Mouse (Mus musculus) Patski (cell line): ENCODE data around the gene Rbm5. TPM values are rescaled to one million over a fixed set of nuclear protein-coding genes. Genes with fewer than 3 reads are reported as not detected.
A peak's percentile ranks its signal among the peaks of the same experiment; 100 is the strongest.

Source experiments
- ATAC-seq: fragments of 100-300 bp; one replicate; pipeline ENCODE4 v1.8.0; 2021
- CTCF ChIA-PET: fragments of 350-600 bp; sonication (Branson Sonifier 250); formaldehyde crosslinking; loops from one replicate; lab custom pipeline; 2022; ENCODE audit warnings: inconsistent platforms; lab: Charles Lee
- POLR2A ChIA-PET: fragments of 350-600 bp; sonication (Branson Sonifier 250); formaldehyde crosslinking; loops from one replicate; lab custom pipeline; 2022; ENCODE audit warnings: antibody characterized with exemption, inconsistent platforms; lab: Charles Lee
- DNase-seq: peaks from one replicate; pipeline ENCODE4 v3.0.0-alpha.2; 2011; ENCODE audit warnings: low read depth, low spot score
- H3K27me3 ChIP-seq: fragments of 371-371 bp; one replicate; pipeline ENCODE4 v1.5.1; 2021
- CTCF ChIP-seq: fragments of 100-300 bp; IDR thresholded peaks from one replicate; pipeline ENCODE4 v1.5.1; 2021
- in situ Hi-C: fragments of 300-500 bp; cut with MboI; formaldehyde crosslinking; loops from 3 replicates; pipeline ENCODE4 v1.11.1; 2018; ENCODE audit warnings: low pct_unique_long_range_greater_than_20kb, mixed read lengths
- polyA plus RNA-seq: library from polyadenylated mRNA; unstranded; gene quantifications from one replicate; pipeline ENCODE4 v1.2.3, GENCODE M21; 2021

Gene Rbm5
- 113 TPM for polyA plus RNA-seq

- in situ Hi-C loops, result no loop called here
- TF ChIP-seq CTCF, result no peak
- DNase-seq, result peak; percentile 60
- ChIA-PET CTCF (interaction anchor here (1.6 to 2.1 kb wide), 2 partner anchors 21 to 33 kb away, joined by 5 to 7 read pairs; no protein-coding TSS in a partner anchor), POLR2A (interaction anchor here (0.6 kb wide), 1 partner anchor 30 kb away, joined by 3 read pairs; no protein-coding TSS in a partner anchor)
- no peaks in the 10 kb centered on the region for H3K27me3 ChIP-seq
- peak; percentile 84 for ATAC-seq
These were observed at the start of gene Rbm5 for GRCm38 (mm10) chr9:107770374-107771290. Gene Rbm5, minus strand, starts transcription at chr9:107770996.

- H3K27me3 ChIP-seq, result no peaks in the 10 kb centered on the region
- no peak for ATAC-seq
- DNase-seq, result no peak
- peak; percentile 27 for TF ChIP-seq CTCF
- in situ Hi-C loops, result no loop called here
- ChIA-PET POLR2A (interaction anchor here (0.6 kb wide), 1 partner anchor 1826 kb away, joined by 3 read pairs; no protein-coding TSS in a partner anchor), CTCF (interaction anchor here (1.4 to 1.6 kb wide), 3 partner anchors 10 to 19 kb away, joined by 3 to 10 read pairs (median 4); no protein-coding TSS in a partner anchor)
These were observed 41.3 kb upstream of the Rbm5 start for GRCm38 (mm10) chr9:107812132-107812531.

GRCm38 (mm10) chr9:107810985-107811384 lies 40.2 kb upstream of the Rbm5 start:
- ATAC-seq, result no peak
- no peak for DNase-seq
- TF ChIP-seq CTCF, result no peak
- ChIA-PET CTCF (no interaction called here), POLR2A (no interaction called here)
- in situ Hi-C loops, result no loop called here
- no peaks in the 10 kb centered on the region for H3K27me3 ChIP-seq

GRCm38 (mm10) chr9:107791714-107792113 lies 20.9 kb upstream of the Rbm5 start:
- H3K27me3 ChIP-seq, result no peaks in the 10 kb centered on the region
- ChIA-PET CTCF (no interaction called here), POLR2A (interaction anchor here (0.5 kb wide), 1 partner anchor 36 kb away, joined by 4 read pairs; no protein-coding TSS in a partner anchor)
- DNase-seq (no peak), ATAC-seq (no peak)
- in situ Hi-C loops, result no loop called here
- no peak for TF ChIP-seq CTCF

- ChIA-PET CTCF (no interaction called here), POLR2A (interaction anchor here (0.6 to 0.8 kb wide), 2 partner anchors 31 to 58 kb away, joined by 3 to 7 read pairs; no protein-coding TSS in a partner anchor)
- ATAC-seq (no peak), DNase-seq (no peak)
- H3K27me3 ChIP-seq, result no peaks in the 10 kb centered on the region
- no peak for TF ChIP-seq CTCF
- in situ Hi-C loops, result no loop called here
These were observed 11.9 kb upstream of the Rbm5 start for GRCm38 (mm10) chr9:107782536-107783203.

GRCm38 (mm10) chr9:107776809-107777208 lies 6.0 kb upstream of the Rbm5 start:
- no peak for DNase-seq
- in situ Hi-C loops, result no loop called here
- H3K27me3 ChIP-seq, result no peaks in the 10 kb centered on the region
- POLR2A ChIA-PET, result interaction anchor here (0.7 kb wide), 2 partner anchors 177 to 702 kb away, joined by 3 read pairs; no protein-coding TSS in a partner anchor
- ATAC-seq, result no peak
- no peak for TF ChIP-seq CTCF
- CTCF ChIA-PET, result interaction anchor here (1.7 kb wide), 1 partner anchor 16 kb away, joined by 5 read pairs; no protein-coding TSS in a partner anchor

- POLR2A ChIA-PET, result interaction anchor here (0.6 kb wide), 1 partner anchor 11 kb away, joined by 3 read pairs; no protein-coding TSS in a partner anchor
- ATAC-seq (no peak), DNase-seq (no peak)
- no peaks in the 10 kb centered on the region for H3K27me3 ChIP-seq
- CTCF ChIA-PET, result no interaction called here
- no peak for TF ChIP-seq CTCF
- in situ Hi-C loops, result no loop called here
These were observed 3.6 kb upstream of the Rbm5 start for GRCm38 (mm10) chr9:107774411-107774810.

- ATAC-seq (no peak), DNase-seq (no peak)
- H3K27me3 ChIP-seq, result no peaks in the 10 kb centered on the region
- in situ Hi-C loops, result no loop called here
- ChIA-PET POLR2A (no interaction called here), CTCF (no interaction called here)
- TF ChIP-seq CTCF, result no peak
These were observed 986 bp upstream of the Rbm5 start for GRCm38 (mm10) chr9:107771782-107772181.

- DNase-seq (no peak), ATAC-seq (no peak)
- CTCF ChIA-PET, result interaction anchor here (1.5 to 2.1 kb wide), 3 partner anchors 12 to 32 kb away, joined by 4 to 7 read pairs (median 5); no protein-coding TSS in a partner anchor
- in situ Hi-C loops, result no loop called here
- POLR2A ChIA-PET, result no interaction called here
- TF ChIP-seq CTCF, result no peak
- H3K27me3 ChIP-seq, result no peaks in the 10 kb centered on the region
These were observed 791 bp downstream of the Rbm5 start for GRCm38 (mm10) chr9:107770037-107770373.

- TF ChIP-seq CTCF, result no peak
- DNase-seq (no peak), ATAC-seq (no peak)
- ChIA-PET POLR2A (no interaction called here), CTCF (interaction anchor here (1.5 to 2.1 kb wide), 3 partner anchors 11 to 32 kb away, joined by 4 to 7 read pairs (median 5); no protein-coding TSS in a partner anchor)
- H3K27me3 ChIP-seq, result no peaks in the 10 kb centered on the region
- in situ Hi-C loops, result no loop called here
These were observed 1.3 kb downstream of the Rbm5 start for GRCm38 (mm10) chr9:107769445-107770000.
